Mouse (Mus musculus) testis, adult 2 months (tissue): Measurements from ENCODE around the gene Marveld3.

Source experiments
- CTCF ChIP-seq: fragments of 200-500 bp; IDR thresholded peaks from 2 replicates; pipeline ENCODE4 v1.5.1; 2012; ENCODE audit warnings: low read depth, mild to moderate bottlenecking, inconsistent platforms, low read length, moderate library complexity; ENCODE audit not compliant: control insufficient read depth, insufficient read depth, insufficient replicate concordance
- POLR2A ChIP-seq: fragments of 200-500 bp; IDR thresholded peaks from 2 replicates; pipeline ENCODE4 v1.6.1; 2012; ENCODE audit warnings: low read depth, mild to moderate bottlenecking, inconsistent platforms, low read length, moderate library complexity; ENCODE audit not compliant: control insufficient read depth

DNA sequence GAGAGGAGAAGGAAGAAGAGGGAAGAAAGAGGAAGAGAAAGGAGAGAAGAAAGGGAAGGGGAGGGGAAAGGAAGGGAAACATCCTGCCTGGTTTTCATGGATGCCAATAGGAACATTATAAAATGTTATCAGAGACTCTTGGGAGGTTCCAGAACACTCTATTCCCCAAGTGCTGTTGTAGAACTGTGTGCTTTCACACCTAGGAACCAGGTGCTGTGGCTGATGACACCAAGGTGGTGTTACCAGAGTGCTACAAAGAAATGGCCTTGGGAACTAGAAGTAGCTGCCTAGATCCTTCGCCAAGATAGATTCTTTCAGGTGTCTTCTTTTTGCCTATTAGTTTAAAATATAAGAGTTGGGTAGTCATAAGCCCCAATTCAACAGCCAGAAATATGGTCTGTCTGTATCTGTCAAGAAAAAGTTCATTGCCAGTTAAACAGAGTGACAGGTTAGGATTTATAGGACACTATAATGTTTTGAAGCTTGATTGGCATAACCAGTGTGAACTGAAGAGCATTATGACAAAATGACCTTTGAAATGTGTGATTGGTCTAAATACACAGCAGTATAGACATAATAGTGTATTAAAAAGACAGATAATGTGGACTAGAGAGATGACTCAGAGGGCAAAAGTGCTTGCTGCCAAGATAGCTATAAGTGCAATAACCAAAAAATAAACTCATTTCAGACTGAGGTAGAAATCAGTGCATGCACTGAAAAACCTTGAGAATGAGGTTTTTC lies 56.9 kb downstream of the Marveld3 start:
- no peak for TF ChIP-seq CTCF
- TF ChIP-seq POLR2A: no peak
